Mouse (Mus musculus) ES-Bruce4 (cell line): ENCODE results near the gene 9130230L23Rik.

Experiments used
- CTCF ChIP-seq: IDR thresholded peaks from one replicate; pipeline ENCODE4 v1.8.1; 2011; ENCODE audit warnings: low read depth, low read length
- POLR2A ChIP-seq: IDR thresholded peaks from one replicate; pipeline ENCODE4 v1.8.1; 2011; ENCODE audit warnings: low read length; ENCODE audit not compliant: insufficient read depth

- TF ChIP-seq CTCF (no peak), POLR2A (no peak)
Observed at GRCm38 (mm10) chr5:65997813-65998212, 6.3 kb downstream of the 9130230L23Rik start.
